Mouse (Mus musculus) lung, embryonic 15.5 days (tissue): ENCODE results near the gene Abcd1. TPM values are rescaled to one million over a fixed set of nuclear protein-coding genes. Genes with fewer than 3 reads are reported as not detected.

Experiments used
- ATAC-seq: fragments of 200-750 bp; cut with Nextera tagmentation; 2 replicates; pipeline ENCODE4 v1.8.0; 2017; ENCODE audit warnings: moderate number of reproducible peaks, borderline replicate concordance; ENCODE audit not compliant: low FRiP score, low TSS enrichment; ENCODE audit errors: extremely low read depth
- H3K27ac ChIP-seq: fragments of 300-500 bp; sonication (generic); 2 replicates; pipeline ENCODE4 v1.5.1; 2015; ENCODE audit warnings: moderate library complexity, mild to moderate bottlenecking, inconsistent platforms
- H3K27me3 ChIP-seq: fragments of 300-500 bp; sonication (generic); 2 replicates; pipeline ENCODE4 v1.6.1; 2015; ENCODE audit warnings: inconsistent platforms
- H3K36me3 ChIP-seq: fragments of 300-500 bp; sonication (generic); 2 replicates; pipeline ENCODE4 v1.6.1; 2015; ENCODE audit warnings: inconsistent platforms
- H3K4me1 ChIP-seq: fragments of 300-500 bp; sonication (generic); 2 replicates; pipeline ENCODE4 v1.6.1; 2015; ENCODE audit warnings: inconsistent platforms
- H3K4me2 ChIP-seq: fragments of 300-500 bp; sonication (generic); 2 replicates; pipeline ENCODE4 v1.6.1; 2015; ENCODE audit warnings: inconsistent platforms, mild to moderate bottlenecking, moderate library complexity
- H3K4me3 ChIP-seq: fragments of 300-500 bp; sonication (generic); 2 replicates; pipeline ENCODE4 v1.5.1; 2015; ENCODE audit warnings: mild to moderate bottlenecking, inconsistent platforms
- H3K9ac ChIP-seq: fragments of 300-500 bp; sonication (generic); 2 replicates; pipeline ENCODE4 v1.6.1; 2015; ENCODE audit warnings: inconsistent platforms
- H3K9me3 ChIP-seq: fragments of 300-500 bp; sonication (generic); 2 replicates; pipeline ENCODE4 v1.6.1; 2016; ENCODE audit warnings: inconsistent platforms
- WGBS: fragments of 180-500 bp; shearing (Covaris S2); methylation state at CpG from one replicate; pipeline ENCODE4 v1.1.7; 2015; 5-methylcytosine and 5-hydroxymethylcytosine counted together
- polyA plus RNA-seq: library from polyadenylated mRNA; unstranded; fragments of >200 nt; fragmentation: Nextera tagmentation; extraction: Ambion mirVana; gene quantifications from 2 replicates; pipeline ENCODE4 v1.2.1, GENCODE M21; 2015

The Abcd1 gene
- polyA plus RNA-seq, 1 experiment from 2014 or later: 25.1 TPM

DNA sequence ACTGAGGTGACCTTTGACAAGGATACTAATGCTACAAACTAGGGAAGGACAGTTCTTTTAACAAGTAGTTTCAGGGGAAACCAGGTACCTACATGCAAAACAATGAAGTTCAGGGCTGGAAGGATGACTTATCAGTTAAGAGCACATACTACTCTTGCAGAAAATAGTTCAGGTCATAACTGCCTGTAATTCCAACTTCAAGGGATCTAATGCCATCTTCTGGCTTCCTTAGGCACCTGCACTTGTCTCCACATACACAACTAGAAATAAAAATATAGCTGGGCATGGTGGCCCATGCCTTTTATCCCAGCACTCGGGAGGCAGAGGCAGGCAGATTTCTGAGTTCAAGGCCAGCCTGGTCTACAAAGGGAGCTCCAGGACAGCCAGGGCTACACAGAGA lies 32.6 kb downstream of the Abcd1 start:
- Histone ChIP-seq H3K9ac (no peak overlapping the region), H3K36me3 (no peaks in the 10 kb centered on the region), H3K9me3 (no peaks in the 10 kb centered on the region), H3K4me1 (no peaks in the 10 kb centered on the region), H3K27ac (no peak overlapping the region), H3K4me2 (no peak overlapping the region), H3K4me3 (no peak overlapping the region), H3K27me3 (no peaks in the 10 kb centered on the region)
- 86% methylated on average over 1 of the region's 1 CpGs for WGBS
- ATAC-seq: no peak

DNA sequence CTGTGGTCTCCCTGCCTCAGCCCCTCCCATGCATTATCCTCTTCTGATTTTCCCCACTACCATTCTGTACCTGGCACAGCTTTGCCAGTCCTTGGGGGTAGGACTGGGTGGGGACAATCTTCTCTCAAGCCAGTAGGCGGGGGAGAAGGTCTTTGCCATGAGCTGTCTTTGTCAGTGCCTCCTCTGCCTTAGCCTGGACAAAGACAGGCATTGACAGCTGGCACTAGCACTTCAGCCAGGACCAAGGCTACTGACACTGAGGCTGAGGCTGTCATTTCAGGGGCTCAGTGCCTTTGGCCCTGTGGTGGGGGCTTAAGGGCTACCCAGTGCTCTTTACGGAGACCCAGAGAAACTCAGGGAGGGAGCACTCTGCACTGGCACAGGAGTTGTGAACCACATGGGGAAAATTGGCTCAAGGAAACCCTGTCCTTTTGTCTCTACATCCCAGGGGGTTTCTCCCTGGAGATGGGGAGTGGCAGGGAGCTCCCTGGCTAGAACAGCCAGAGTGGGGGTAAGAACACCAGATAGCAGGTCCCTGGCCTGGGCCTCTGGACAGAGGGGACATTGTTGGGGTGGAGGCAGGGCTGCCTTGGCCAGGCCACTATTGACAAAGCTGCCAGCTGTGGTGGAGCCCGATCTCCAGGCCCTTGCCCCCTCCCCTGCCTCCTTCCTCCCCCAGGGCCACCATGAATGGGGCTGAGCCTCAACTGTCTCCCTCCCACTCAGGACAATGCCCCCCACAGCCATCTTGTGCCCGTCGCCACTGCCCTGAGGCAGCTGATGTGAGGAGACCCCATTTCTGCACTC lies 40.1 kb downstream of the Abcd1 start, which contains the start of gene Plxnb3:
Gene Plxnb3 (plus strand): TSS at position 757 of the 807 bp plus-strand sequence.
- no peak for ATAC-seq
- Histone ChIP-seq H3K4me1 (no peaks in the 10 kb centered on the region), H3K27ac (no peak within 1 kb of the TSS), H3K27me3 (no peaks in the 10 kb centered on the region), H3K9me3 (no peaks in the 10 kb centered on the region), H3K36me3 (no peaks in the 10 kb centered on the region), H3K9ac (no peak within 1 kb of the TSS), H3K4me2 (no peak within 1 kb of the TSS), H3K4me3 (no peak within 1 kb of the TSS)
- WGBS: 68% methylated on average over 5 of the region's 5 CpGs

DNA sequence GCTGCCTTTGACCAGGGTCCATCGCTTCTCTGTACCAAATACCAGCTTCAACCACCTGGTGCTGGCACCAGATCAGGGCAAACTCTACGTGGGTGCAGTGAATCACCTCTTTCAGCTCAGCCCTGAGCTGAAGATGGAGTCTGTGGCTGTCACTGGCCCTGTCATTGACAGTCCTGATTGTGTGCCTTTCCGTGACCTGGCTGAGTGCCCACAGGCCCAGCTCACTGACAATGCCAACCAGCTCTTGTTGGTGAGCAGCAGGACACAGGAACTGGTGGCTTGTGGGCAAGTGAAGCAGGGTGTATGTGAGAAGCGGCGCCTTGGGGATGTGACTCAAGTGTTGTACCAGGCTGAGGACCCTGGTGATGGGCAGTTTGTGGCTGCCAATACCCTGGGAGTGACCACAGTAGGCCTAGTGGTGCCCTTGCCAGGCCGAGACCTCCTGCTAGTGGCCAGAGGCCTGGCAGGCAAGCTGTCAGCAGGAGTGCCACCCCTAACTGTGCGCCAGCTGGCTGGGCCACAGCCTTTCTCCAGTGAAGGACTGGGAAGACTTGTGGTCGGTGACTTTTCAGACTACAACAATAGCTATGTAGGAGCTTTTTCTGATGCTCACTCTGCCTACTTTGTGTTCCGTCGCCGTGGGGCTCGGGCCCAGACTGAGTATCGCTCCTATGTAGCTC lies 42.4 kb downstream of the Abcd1 start:
- H3K4me2 ChIP-seq: no peak overlapping the region
- WGBS: 78% methylated on average over 13 of the region's 13 CpGs
- no peak for ATAC-seq
- no peaks in the 10 kb centered on the region for H3K9me3 ChIP-seq
- no peak overlapping the region for H3K4me3 ChIP-seq
- H3K9ac ChIP-seq: no peak overlapping the region
- H3K36me3 ChIP-seq: no peaks in the 10 kb centered on the region
- no peaks in the 10 kb centered on the region for H3K4me1 ChIP-seq
- no peaks in the 10 kb centered on the region for H3K27me3 ChIP-seq
- H3K27ac ChIP-seq: no peak overlapping the region

DNA sequence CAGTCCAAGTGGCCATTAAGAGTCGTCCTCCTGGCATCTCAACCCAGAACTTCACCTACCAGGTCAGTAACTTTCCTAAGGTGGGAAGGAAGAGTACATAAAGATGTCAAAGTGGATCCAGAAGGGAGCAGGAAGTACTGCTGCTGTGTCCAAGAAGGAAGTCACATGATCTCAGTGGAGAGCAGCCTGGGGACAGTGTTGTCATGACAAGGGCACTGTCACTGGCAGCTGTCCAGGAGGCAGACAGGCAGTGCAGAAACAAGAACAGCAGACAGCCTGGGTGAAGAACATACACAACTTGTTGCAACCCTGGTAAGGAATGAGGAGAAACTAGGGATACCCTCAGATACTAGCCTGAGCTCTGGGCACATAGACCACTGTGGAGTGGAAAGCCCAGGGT lies 48.9 kb downstream of the Abcd1 start:
- no peak overlapping the region for H3K9ac ChIP-seq
- peak; percentile 53; the same call in 1 of the 2 replicates for ATAC-seq
- no peaks in the 10 kb centered on the region for H3K9me3 ChIP-seq
- H3K4me1 ChIP-seq: peaks cover 5% of the 10 kb centered on the region; the same call in 1 of the 2 replicates
- H3K27me3 ChIP-seq: no peaks in the 10 kb centered on the region
- H3K36me3 ChIP-seq: no peaks in the 10 kb centered on the region
- H3K4me2 ChIP-seq: no peak overlapping the region
- no peak overlapping the region for H3K27ac ChIP-seq
- H3K4me3 ChIP-seq: no peak overlapping the region
- WGBS: 42% methylated on average over 1 of the region's 1 CpGs

DNA sequence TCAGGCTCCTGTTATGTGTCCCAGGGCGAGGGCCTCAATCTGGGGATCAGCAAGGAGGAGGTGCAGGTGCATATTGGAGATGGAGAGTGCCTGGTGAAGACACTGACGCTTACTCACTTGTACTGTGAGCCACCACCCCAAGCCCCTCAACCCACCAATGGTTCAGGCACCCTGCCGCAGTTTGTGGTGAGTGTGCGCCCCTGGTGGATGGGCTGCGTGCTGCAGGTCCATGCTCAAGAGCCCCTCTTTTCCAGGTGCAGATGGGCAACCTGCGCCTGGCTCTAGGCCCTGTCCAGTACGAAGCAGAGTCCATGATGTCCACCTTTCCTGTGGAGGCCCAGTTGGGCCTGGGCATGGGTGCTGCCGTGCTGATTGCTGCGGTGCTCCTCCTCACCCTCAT lies 50.9 kb downstream of the Abcd1 start:
- H3K4me1 ChIP-seq: peaks cover 5% of the 10 kb centered on the region; the same call in 1 of the 2 replicates
- no peak overlapping the region for H3K4me2 ChIP-seq
- 59% methylated on average over 9 of the region's 9 CpGs for WGBS
- no peaks in the 10 kb centered on the region for H3K9me3 ChIP-seq
- H3K36me3 ChIP-seq: no peaks in the 10 kb centered on the region
- H3K27me3 ChIP-seq: no peaks in the 10 kb centered on the region
- 0 out of 2 replicates have a peak, but pooled peaks have one; percentile 20 for ATAC-seq
- no peak overlapping the region for H3K9ac ChIP-seq
- H3K27ac ChIP-seq: no peak overlapping the region
- no peak overlapping the region for H3K4me3 ChIP-seq

DNA sequence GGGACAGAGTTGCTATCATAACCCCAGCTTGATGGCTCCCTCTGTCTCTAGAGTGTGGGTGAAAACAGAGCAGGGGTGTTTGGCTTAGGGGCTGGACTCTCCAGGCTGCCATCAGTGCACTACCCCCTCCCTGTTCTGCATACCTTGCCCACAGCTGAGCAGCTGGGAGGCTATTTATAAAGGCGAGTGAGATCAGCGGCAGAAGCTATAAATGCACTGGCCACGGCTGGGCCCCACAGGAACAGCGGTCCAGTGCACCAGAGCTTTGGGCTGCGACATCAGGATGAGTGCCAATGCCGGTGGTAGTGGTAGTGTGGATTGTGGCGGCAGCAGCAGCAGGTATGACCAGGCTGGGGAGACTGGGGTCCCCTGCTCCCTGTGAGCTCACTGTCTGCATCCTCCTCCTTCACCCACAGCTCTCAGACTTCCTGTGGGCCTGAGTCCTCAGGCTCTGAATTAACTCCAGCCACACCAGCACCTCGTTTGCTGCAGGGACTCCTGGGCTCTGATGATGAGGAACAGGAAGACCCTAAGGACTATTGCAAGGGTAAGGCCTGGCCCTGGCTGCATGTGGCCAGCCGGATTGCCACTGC lies 57.9 kb downstream of the Abcd1 start, which contains the start of gene Srpk3:
Gene Srpk3 (plus strand): TSS at position 238 of the 593 bp plus-strand sequence.
- WGBS: 51% methylated on average over 9 of the region's 9 CpGs
- Histone ChIP-seq H3K4me2 (no peak within 1 kb of the TSS), H3K9ac (no peak within 1 kb of the TSS)

DNA sequence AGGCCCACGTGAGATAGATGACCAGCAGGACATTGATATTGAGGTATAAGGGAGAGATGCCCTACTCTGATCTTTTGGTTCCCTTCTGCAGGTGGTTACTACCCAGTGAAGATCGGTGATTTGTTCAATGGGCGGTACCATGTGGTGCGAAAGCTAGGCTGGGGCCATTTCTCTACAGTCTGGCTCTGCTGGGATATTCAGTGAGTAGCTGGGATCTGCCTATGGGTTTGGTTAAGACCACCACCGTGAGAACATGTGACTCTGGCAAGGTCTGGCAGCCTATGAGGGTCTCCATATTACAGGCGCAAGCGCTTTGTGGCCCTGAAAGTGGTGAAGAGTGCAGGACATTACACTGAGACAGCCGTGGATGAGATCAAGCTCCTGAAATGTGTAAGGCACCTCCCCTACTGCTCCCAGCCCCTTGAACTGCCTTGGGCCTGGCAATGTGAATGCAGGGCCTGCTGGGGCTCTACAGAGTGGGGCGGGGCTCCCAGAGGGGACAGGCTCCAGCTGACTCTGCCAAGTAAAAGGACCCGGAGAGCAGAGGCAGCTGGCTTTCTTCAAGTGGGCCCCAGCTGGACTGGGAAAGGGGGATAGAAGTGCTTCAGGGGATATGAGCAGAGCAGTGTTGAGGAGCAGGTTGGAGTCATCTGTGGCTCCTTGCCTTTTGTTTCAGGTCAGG lies 58.5 kb downstream of the Abcd1 start:
- H3K27ac ChIP-seq: no peak overlapping the region
- H3K9ac ChIP-seq: no peak overlapping the region
- H3K4me2 ChIP-seq: no peak overlapping the region
- ATAC-seq: peak; percentile 74; the same call in 1 of the 2 replicates
- no peaks in the 10 kb centered on the region for H3K9me3 ChIP-seq
- WGBS: 67% methylated on average over 10 of the region's 10 CpGs
- H3K36me3 ChIP-seq: peaks cover 3% of the 10 kb centered on the region
- H3K27me3 ChIP-seq: no peaks in the 10 kb centered on the region
- 0 out of 2 replicates have a peak, but pooled peaks cover 6% of the 10 kb centered on the region for H3K4me1 ChIP-seq
- no peak overlapping the region for H3K4me3 ChIP-seq

More for the DNA sequence above, 57.9 kb downstream of the Abcd1 start, which contains the start of gene Srpk3:
- H3K9me3 ChIP-seq: no peaks in the 10 kb centered on the region
- H3K4me1 ChIP-seq: 0 out of 2 replicates have a peak, but pooled peaks cover 6% of the 10 kb centered on the region
- H3K4me3 ChIP-seq: no peak within 1 kb of the TSS
- ATAC-seq: no peak
- H3K27me3 ChIP-seq: no peaks in the 10 kb centered on the region
- H3K27ac ChIP-seq: no peak within 1 kb of the TSS; the same call in 1 of the 2 replicates
- peaks cover 3% of the 10 kb centered on the region; the same call in 1 of the 2 replicates for H3K36me3 ChIP-seq

DNA sequence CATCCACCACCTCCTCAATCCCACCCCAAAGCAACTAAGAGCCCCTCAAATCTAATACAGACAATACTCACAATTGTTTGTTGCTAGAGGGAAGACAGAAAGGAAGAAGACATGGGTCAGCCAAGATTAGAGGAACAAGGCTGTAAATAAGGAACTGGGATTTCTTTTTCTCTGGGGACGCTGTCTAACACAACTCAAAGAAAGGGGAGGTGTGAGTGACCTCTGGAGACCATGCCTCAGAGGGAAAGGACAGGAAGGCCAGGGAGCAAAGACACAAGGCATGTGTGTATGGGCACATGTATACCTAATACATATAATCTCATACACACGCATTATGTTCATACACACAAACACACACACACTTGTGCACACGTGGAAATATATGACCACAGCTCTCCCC lies 65.8 kb downstream of the Abcd1 start:
- 94% methylated on average over 3 of the region's 3 CpGs for WGBS
- Histone ChIP-seq H3K9ac (no peak overlapping the region), H3K27ac (no peak overlapping the region), H3K4me2 (no peak overlapping the region), H3K36me3 (peaks cover 18% of the 10 kb centered on the region), H3K4me1 (peaks cover 7% of the 10 kb centered on the region), H3K9me3 (no peaks in the 10 kb centered on the region), H3K4me3 (no peak overlapping the region), H3K27me3 (no peaks in the 10 kb centered on the region)
- ATAC-seq: no peak

DNA sequence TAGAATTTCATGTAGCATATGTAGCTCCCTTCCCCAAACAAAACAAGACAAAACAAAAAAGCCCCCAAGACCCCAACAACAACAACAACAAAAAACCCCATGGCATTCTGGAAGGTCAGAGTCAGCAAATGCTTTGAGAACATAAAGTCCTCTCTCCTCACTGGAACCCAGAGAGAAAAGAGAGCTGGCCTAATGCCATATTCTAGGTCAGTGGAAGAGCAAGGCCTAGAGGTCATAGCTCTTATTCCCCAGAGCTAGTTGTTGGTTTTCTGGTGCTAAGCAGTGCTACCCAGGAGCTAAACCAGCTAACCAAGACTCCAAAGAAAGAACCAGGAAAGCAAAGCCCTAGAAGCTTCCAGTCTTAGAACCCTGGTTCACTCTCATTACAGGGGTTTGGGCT lies 69.3 kb downstream of the Abcd1 start:
- Histone ChIP-seq H3K9me3 (no peaks in the 10 kb centered on the region), H3K4me2 (peak overlapping the region; percentile 59), H3K4me1 (peaks cover 15% of the 10 kb centered on the region), H3K27me3 (no peaks in the 10 kb centered on the region), H3K4me3 (peak overlapping the region; percentile 66), H3K36me3 (0 out of 2 replicates have a peak, but pooled peaks cover 8% of the 10 kb centered on the region), H3K9ac (peak overlapping the region; percentile 62), H3K27ac (peak overlapping the region; percentile 92; the same call in 1 of the 2 replicates)
- ATAC-seq: no peak

DNA sequence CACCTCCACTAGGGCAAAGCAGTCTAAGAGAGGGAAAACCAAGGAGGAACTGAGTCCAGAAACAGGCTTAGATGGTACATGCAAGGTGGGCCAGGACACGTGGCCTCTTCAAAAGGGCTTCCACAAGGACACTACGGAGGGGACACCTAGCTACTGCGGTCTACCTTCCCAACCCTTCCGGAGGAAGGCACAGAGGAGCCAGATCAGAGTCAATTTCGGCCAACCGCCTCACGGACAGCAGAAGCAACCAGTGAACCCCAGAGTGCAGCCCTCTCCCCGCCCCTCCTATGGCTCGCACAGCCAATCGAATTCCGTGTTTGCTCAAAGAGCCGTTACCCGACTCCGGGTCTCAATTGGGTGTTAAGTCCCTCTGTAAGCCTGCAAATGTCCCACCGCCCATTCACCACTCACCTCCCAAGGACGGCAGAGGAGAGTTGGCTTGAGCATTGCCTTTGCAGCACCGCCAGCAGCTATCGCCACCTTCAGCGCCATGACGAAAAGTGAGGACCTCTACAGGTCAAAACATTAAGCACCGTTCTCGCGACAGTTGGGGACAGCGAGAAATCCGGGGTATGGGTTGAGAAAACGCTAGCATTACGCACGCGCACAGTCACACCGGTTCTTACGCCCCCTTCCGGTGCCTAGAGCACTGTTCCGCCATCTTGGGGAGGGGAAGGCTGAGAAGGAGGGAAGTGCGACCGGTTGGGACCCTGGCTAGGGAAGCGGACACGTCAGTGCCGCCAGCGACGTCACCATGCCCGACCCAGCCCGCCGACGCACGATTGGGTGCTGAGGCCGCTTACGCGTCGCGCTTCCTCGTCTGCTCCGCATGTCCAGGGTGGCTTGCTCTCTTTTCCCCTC lies 70.2 kb downstream of the Abcd1 start, which contains the start of the genes Idh3g and Ssr4:
Gene Idh3g (minus strand): TSS at position 534 of the 861 bp plus-strand sequence.
Gene Ssr4 (plus strand): TSS at position 665 of the 861 bp plus-strand sequence.
- no peaks in the 10 kb centered on the region for H3K27me3 ChIP-seq
- WGBS: 10% methylated on average over 43 of the region's 52 CpGs
- H3K4me3 ChIP-seq: peak within 1 kb of the TSS; percentile 66

More for the DNA sequence above, 70.2 kb downstream of the Abcd1 start, which contains the start of the genes Idh3g and Ssr4:
- peak within 1 kb of the TSS; percentile 72 for H3K9ac ChIP-seq
- H3K36me3 ChIP-seq: no peaks in the 10 kb centered on the region
- H3K4me2 ChIP-seq: peak within 1 kb of the TSS; percentile 59
- peak; percentile 97 for ATAC-seq
- H3K4me1 ChIP-seq: peaks cover 15% of the 10 kb centered on the region
- peak within 1 kb of the TSS; percentile 92 for H3K27ac ChIP-seq
- H3K9me3 ChIP-seq: no peaks in the 10 kb centered on the region
